Mouse (Mus musculus): ENCODE results near the gene Creb3. TPM values are rescaled to one million over a fixed set of nuclear protein-coding genes. Genes with fewer than 3 reads are reported as not detected.
"Not testable (repeated sequence)": the region's sequence is repeated elsewhere in the genome, so short reads cannot be mapped to it uniquely, and the experiment has no call there.

The Creb3 gene
- polyA plus RNA-seq, 1 experiment from 2014 or later, result 53.3 TPM

- Histone ChIP-seq H3K27ac (no peak overlapping the region), H3K27me3 (ENCODE audit: insufficient read depth, poor library complexity, severe bottlenecking) (no peaks in the 10 kb centered on the region), H3K9me3 (no peaks in the 10 kb centered on the region), H3K36me3 (no peaks in the 10 kb centered on the region), H3K4me1 (replicated peaks) (0 out of 2 replicates have a peak, but pooled peaks cover 5% of the 10 kb centered on the region), H3K4me3 (no peak overlapping the region)
- DNase-seq (ENCODE audit: low spot score), result no peak
- 80% methylated on average over 3 of the region's 3 CpGs for WGBS
Measured at GRCm38 (mm10) chr4:43591961-43592360, 29.8 kb downstream of the Creb3 start.

- H3K36me3 ChIP-seq, result no peaks in the 10 kb centered on the region
- H3K4me3 ChIP-seq, result no peak overlapping the region
- H3K27me3 ChIP-seq (ENCODE audit: insufficient read depth, poor library complexity, severe bottlenecking), result no peaks in the 10 kb centered on the region
- DNase-seq (ENCODE audit: low spot score), result no peak
- WGBS, result 76% methylated on average over 3 of the region's 3 CpGs
- no peak overlapping the region for H3K27ac ChIP-seq
- H3K4me1 ChIP-seq (replicated peaks), result 0 out of 2 replicates have a peak, but pooled peaks cover 3% of the 10 kb centered on the region
- H3K9me3 ChIP-seq, result no peaks in the 10 kb centered on the region
Measured at GRCm38 (mm10) chr4:43593453-43593852, 31.3 kb downstream of the Creb3 start.

- not testable (repeated sequence) for H3K27ac ChIP-seq; H3K27me3 ChIP-seq (ENCODE audit: insufficient read depth, poor library complexity, severe bottlenecking); DNase-seq (ENCODE audit: low spot score); H3K9me3 ChIP-seq; H3K36me3 ChIP-seq; H3K4me3 ChIP-seq; H3K4me1 ChIP-seq (replicated peaks)
- 83% methylated on average over 2 of the region's 2 CpGs for WGBS
Measured at GRCm38 (mm10) chr4:43596597-43596996, 34.5 kb downstream of the Creb3 start.

- Histone ChIP-seq H3K9me3 (no peaks in the 10 kb centered on the region), H3K36me3 (no peaks in the 10 kb centered on the region), H3K27ac (no peak overlapping the region), H3K27me3 (ENCODE audit: insufficient read depth, poor library complexity, severe bottlenecking) (no peaks in the 10 kb centered on the region), H3K4me3 (no peak overlapping the region), H3K4me1 (replicated peaks) (0 out of 2 replicates have a peak, but pooled peaks cover 3% of the 10 kb centered on the region)
- 85% methylated on average over 4 of the region's 4 CpGs for WGBS
- DNase-seq (ENCODE audit: low spot score), result no peak
Measured at GRCm38 (mm10) chr4:43598200-43598599, 36.1 kb downstream of the Creb3 start.

- no peaks in the 10 kb centered on the region for H3K9me3 ChIP-seq
- no peak for DNase-seq (ENCODE audit: low spot score)
- H3K4me3 ChIP-seq, result no peak overlapping the region
- H3K27ac ChIP-seq, result no peak overlapping the region
- H3K36me3 ChIP-seq, result no peaks in the 10 kb centered on the region
- 84% methylated on average over 7 of the region's 7 CpGs for WGBS
- H3K27me3 ChIP-seq (ENCODE audit: insufficient read depth, poor library complexity, severe bottlenecking), result no peaks in the 10 kb centered on the region
- H3K4me1 ChIP-seq (replicated peaks), result no peaks in the 10 kb centered on the region
Measured at GRCm38 (mm10) chr4:43598650-43599380, 36.7 kb downstream of the Creb3 start.

- Histone ChIP-seq H3K4me1 (replicated peaks) (no peaks in the 10 kb centered on the region), H3K27ac (no peak overlapping the region), H3K36me3 (no peaks in the 10 kb centered on the region), H3K9me3 (no peaks in the 10 kb centered on the region), H3K27me3 (ENCODE audit: insufficient read depth, poor library complexity, severe bottlenecking) (no peaks in the 10 kb centered on the region), H3K4me3 (no peak overlapping the region)
- DNase-seq (ENCODE audit: low spot score), result no peak
- 85% methylated on average over 9 of the region's 9 CpGs for WGBS
Measured at GRCm38 (mm10) chr4:43600195-43600934, 38.2 kb downstream of the Creb3 start.

- no peaks in the 10 kb centered on the region for H3K27me3 ChIP-seq (ENCODE audit: insufficient read depth, poor library complexity, severe bottlenecking)
- no peak overlapping the region for H3K27ac ChIP-seq
- no peak overlapping the region for H3K4me3 ChIP-seq
- no peaks in the 10 kb centered on the region for H3K36me3 ChIP-seq
- no peaks in the 10 kb centered on the region for H3K9me3 ChIP-seq
- no peak for DNase-seq (ENCODE audit: low spot score)
- 71% methylated on average over 3 of the region's 3 CpGs for WGBS
- no peaks in the 10 kb centered on the region for H3K4me1 ChIP-seq (replicated peaks)
Measured at GRCm38 (mm10) chr4:43604099-43604498, 42.0 kb downstream of the Creb3 start.

GRCm38 (mm10) chr4:43604751-43605685 is 42.9 kb downstream of the Creb3 start:
- 79% methylated on average over 9 of the region's 9 CpGs for WGBS
- no peak overlapping the region for H3K27ac ChIP-seq
- no peaks in the 10 kb centered on the region for H3K27me3 ChIP-seq (ENCODE audit: insufficient read depth, poor library complexity, severe bottlenecking)
- H3K9me3 ChIP-seq, result no peaks in the 10 kb centered on the region
- H3K4me3 ChIP-seq, result no peak overlapping the region
- no peaks in the 10 kb centered on the region for H3K4me1 ChIP-seq (replicated peaks)
- H3K36me3 ChIP-seq, result no peaks in the 10 kb centered on the region
- no peak for DNase-seq (ENCODE audit: low spot score)

GRCm38 (mm10) chr4:43612534-43612933 is 50.4 kb downstream of the Creb3 start:
- no peaks in the 10 kb centered on the region for H3K4me1 ChIP-seq (replicated peaks)
- H3K36me3 ChIP-seq, result no peaks in the 10 kb centered on the region
- H3K27ac ChIP-seq, result no peak overlapping the region
- no peaks in the 10 kb centered on the region for H3K27me3 ChIP-seq (ENCODE audit: insufficient read depth, poor library complexity, severe bottlenecking)
- H3K9me3 ChIP-seq, result no peaks in the 10 kb centered on the region
- 74% methylated on average over 10 of the region's 10 CpGs for WGBS
- H3K4me3 ChIP-seq, result no peak overlapping the region
- DNase-seq (ENCODE audit: low spot score), result no peak

- no peaks in the 10 kb centered on the region for H3K36me3 ChIP-seq
- H3K27ac ChIP-seq, result no peak overlapping the region
- DNase-seq (ENCODE audit: low spot score), result no peak
- H3K4me3 ChIP-seq, result no peak overlapping the region
- no peaks in the 10 kb centered on the region for H3K4me1 ChIP-seq (replicated peaks)
- WGBS, result 72% methylated on average over 3 of the region's 3 CpGs
- H3K9me3 ChIP-seq, result no peaks in the 10 kb centered on the region
- H3K27me3 ChIP-seq (ENCODE audit: insufficient read depth, poor library complexity, severe bottlenecking), result no peaks in the 10 kb centered on the region
Measured at GRCm38 (mm10) chr4:43613060-43613730, 51.1 kb downstream of the Creb3 start.
